Mouse (Mus musculus): ENCODE data around the gene Cuta.

DNA sequence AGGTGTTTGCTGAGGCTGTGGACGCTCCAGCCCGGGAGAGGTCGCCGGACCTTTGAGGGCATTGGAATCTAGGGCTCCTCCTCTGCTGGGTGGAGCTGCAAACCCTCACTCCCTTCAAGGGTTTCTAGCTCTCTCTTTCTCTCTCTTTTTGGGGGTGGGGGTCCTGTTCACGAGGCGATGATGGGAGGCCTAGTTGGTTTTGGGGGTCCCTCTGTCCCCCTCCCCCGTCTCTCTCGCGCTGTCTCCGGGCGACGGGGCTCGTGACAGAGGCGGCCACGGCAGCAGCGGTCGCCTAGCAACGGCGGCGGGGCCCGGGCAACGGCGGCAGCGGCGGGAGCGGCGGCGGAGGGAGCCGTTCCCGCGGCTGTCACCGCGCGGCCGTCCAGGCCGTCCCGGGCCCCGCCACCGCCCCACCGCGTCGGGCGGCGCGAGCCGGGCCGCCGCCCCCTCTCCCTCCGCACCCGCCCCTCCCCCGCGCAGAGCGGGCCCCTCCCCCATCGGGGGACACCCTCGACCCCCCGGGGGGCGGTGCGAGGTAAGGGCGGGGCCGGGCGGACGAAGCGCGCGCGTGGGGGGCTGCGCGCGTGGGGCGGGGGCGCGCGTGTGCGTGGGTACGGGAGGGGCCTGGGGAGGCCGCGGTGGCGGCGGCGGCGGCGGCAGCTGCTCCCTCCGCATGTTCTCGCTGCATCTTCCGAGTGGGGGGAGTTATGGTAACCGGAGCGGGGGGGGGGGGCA, 9.1 kb upstream of the Cuta start:
- TF ChIP-seq CTCF (IDR thresholded peaks at IDR 0.05; ENCODE audit: borderline replicate concordance, extremely low read depth, insufficient read depth, insufficient read length): no peak
- TF ChIP-seq POLR2A (IDR thresholded peaks at IDR 0.05; ENCODE audit: borderline replicate concordance, extremely low read depth, insufficient read depth, insufficient read length, poor library complexity, severe bottlenecking): no peak
